Mouse (Mus musculus) heart, postnatal 0 days (tissue): ENCODE results near the gene Mrpl24. TPM values are rescaled to one million over a fixed set of nuclear protein-coding genes. Genes with fewer than 3 reads are reported as not detected.

Experiments
- ATAC-seq: fragments of 200-750 bp; cut with Nextera tagmentation; 2 replicates; pipeline ENCODE4 v1.8.0; 2017; ENCODE audit warnings: low read depth, moderate number of reproducible peaks, moderate library complexity; ENCODE audit not compliant: insufficient read depth
- DNase-seq: peaks from one replicate; pipeline ENCODE4 v3.0.0-alpha.2; 2016; ENCODE audit warnings: low spot score
- H3K27ac ChIP-seq: fragments of 300-500 bp; sonication (generic); 2 replicates; pipeline ENCODE4 v1.5.1; 2014; ENCODE audit warnings: low read depth, mild to moderate bottlenecking
- H3K27me3 ChIP-seq: fragments of 300-500 bp; sonication (generic); 2 replicates; pipeline ENCODE4 v1.6.1; 2014; ENCODE audit warnings: low read length, mixed read lengths; ENCODE audit not compliant: control insufficient read depth, insufficient read depth
- H3K36me3 ChIP-seq: fragments of 300-500 bp; sonication (generic); replicated peaks from 2 replicates; pipeline ENCODE4 v1.6.1; 2014; ENCODE audit warnings: low read length, mixed read lengths; ENCODE audit not compliant: control insufficient read depth, insufficient read depth
- H3K4me1 ChIP-seq: fragments of 300-500 bp; sonication (generic); 2 replicates; pipeline ENCODE4 v1.6.1; 2014; ENCODE audit warnings: antibody characterized with exemption; ENCODE audit not compliant: control insufficient read depth, insufficient read depth
- H3K4me2 ChIP-seq: fragments of 300-500 bp; sonication (generic); 2 replicates; pipeline ENCODE4 v1.6.1; 2014; ENCODE audit warnings: low read depth, mild to moderate bottlenecking, low read length, moderate library complexity
- H3K4me3 ChIP-seq: fragments of 300-500 bp; sonication (generic); 2 replicates; pipeline ENCODE4 v1.5.1; 2014; ENCODE audit warnings: low read depth, low read length
- H3K9ac ChIP-seq: fragments of 300-500 bp; sonication (generic); replicated peaks from 2 replicates; pipeline ENCODE4 v1.6.1; 2014; ENCODE audit warnings: low read depth, low read length, mixed read lengths
- H3K9me3 ChIP-seq: fragments of 300-500 bp; sonication (generic); replicated peaks from 2 replicates; pipeline ENCODE4 v1.6.1; 2016; ENCODE audit warnings: low read length; ENCODE audit not compliant: control insufficient read depth
- CTCF ChIP-seq: IDR thresholded peaks from 2 replicates; pipeline ENCODE4 v1.5.1; 2016; ENCODE audit warnings: antibody characterized with exemption, control low read depth, low read depth
- EP300 ChIP-seq: IDR thresholded peaks from 2 replicates; pipeline ENCODE4 v1.6.1; 2016; ENCODE audit warnings: antibody characterized with exemption, low read depth
- WGBS: fragments of 180-500 bp; shearing (Covaris S2); extraction: QIAGEN DNeasy Blood & Tissue Kit; methylation state at CpG from one replicate; pipeline ENCODE4 v1.1.7; 2014; 5-methylcytosine and 5-hydroxymethylcytosine counted together
- polyA plus RNA-seq: library from polyadenylated mRNA; unstranded; fragments of >200 nt; fragmentation: Nextera tagmentation; extraction: Ambion mirVana; gene quantifications from 2 replicates; pipeline ENCODE4 v1.2.1, GENCODE M21; 2015
- total RNA-seq: library from RNA; depleted of rRNA; stranded (reverse); fragments of >200 nt; gene quantifications from 2 replicates; pipeline ENCODE4 v1.2.3, GENCODE M21; 2014; ENCODE audit warnings: low replicate concordance

Mrpl24 gene
- total and polyA plus RNA-seq, 2 experiments from 2014 or later = 57.1 to 62.3 TPM

DNA sequence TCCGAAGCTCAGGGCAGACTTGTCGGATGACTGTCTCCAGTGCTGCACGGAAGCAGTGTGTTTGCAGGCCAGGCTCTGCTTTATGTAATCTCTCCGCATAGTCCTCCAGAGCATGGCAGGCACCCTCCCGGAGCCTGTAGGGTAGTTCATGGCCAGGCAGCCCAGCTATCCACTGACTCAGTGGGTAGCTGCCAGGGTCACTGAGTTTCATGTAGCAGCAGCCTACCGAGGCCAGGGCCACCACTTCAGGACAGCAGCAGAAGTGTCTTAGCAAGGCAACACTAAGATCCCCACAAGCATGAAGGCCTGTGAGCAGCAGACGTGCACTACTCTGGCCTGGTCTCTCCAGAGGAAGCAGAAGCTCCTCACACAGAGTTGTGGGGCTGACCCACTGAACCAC, 5.7 kb downstream of the Mrpl24 start:
- no peak for TF ChIP-seq EP300
- no peak for TF ChIP-seq CTCF
- Histone ChIP-seq H3K4me1 (peaks cover 10% of the 10 kb centered on the region), H3K36me3 (peaks cover 59% of the 10 kb centered on the region), H3K27ac (no peak overlapping the region), H3K4me3 (no peak overlapping the region), H3K9ac (no peak overlapping the region), H3K9me3 (no peaks in the 10 kb centered on the region), H3K4me2 (no peak overlapping the region), H3K27me3 (no peaks in the 10 kb centered on the region)
- WGBS = 79% methylated on average over 7 of the region's 7 CpGs
- DNase-seq (no peak), ATAC-seq (no peak)

DNA sequence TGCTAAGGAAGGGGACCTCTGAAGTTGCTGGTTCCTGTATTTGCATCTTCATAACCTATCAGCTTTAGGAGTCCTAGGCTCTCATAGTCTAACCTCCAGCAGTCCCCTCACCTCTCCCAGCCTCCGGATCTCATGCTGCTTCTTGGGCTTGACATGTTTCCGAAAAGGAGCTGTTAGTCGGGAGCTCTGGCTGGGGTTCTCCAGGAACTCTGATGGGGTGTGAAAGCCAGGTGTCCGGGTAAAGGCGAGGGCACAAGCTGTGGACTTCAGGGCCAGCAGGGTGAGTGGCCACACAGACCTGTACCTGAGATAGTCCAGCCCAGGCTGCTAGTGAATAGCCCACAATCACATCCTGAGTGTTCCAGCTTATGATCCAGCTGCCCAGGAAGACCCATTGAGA, 8.1 kb downstream of the Mrpl24 start:
- H3K9me3 ChIP-seq = no peaks in the 10 kb centered on the region
- no peaks in the 10 kb centered on the region for H3K27me3 ChIP-seq
- no peak overlapping the region for H3K4me2 ChIP-seq
- no peak overlapping the region for H3K4me3 ChIP-seq
- peaks cover 14% of the 10 kb centered on the region for H3K4me1 ChIP-seq
- ATAC-seq = no peak
- 91% methylated on average over 5 of the region's 5 CpGs for WGBS
- H3K27ac ChIP-seq = no peak overlapping the region
- no peak for TF ChIP-seq EP300
- no peak for TF ChIP-seq CTCF
- DNase-seq = no peak
- H3K36me3 ChIP-seq = peaks cover 61% of the 10 kb centered on the region
- H3K9ac ChIP-seq = no peak overlapping the region

DNA sequence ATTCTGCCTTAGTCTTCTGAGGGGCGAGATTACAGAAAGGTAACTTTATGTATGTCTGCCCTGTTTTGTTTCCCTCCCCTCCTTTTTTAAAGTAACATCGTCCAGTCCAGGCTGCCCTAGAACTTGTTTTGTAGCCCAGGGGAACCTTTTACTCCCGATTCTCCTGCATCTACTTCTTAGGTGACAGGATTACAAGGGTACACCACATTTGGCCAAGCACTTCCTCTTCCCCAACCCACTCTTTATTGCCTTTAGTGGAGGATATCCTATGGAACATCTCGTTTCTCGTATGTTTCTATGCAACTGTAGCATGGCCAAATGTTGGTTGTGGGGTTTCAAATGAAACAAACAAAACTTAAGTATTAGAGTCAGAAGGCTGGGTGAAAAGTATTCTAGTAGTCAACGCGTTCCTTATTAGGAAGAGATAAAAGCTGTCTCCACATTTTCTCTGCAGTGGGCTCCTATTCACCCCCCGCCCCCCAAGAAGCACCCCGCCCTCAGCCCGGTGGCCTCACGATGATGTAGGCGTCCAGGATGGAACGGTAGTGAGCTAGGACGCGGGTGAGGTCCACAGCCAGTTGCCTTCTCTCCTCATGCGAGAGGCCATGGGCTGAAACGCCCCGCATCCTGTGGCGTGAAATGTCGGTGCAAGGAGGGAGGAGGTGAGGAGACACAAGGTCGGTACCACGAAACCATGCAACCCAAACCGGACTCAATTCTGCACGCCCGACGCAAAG, 10.2 kb downstream of the Mrpl24 start:
- Histone ChIP-seq H3K36me3 (peaks cover 59% of the 10 kb centered on the region), H3K27ac (peak overlapping the region; percentile 90), H3K4me1 (peaks cover 14% of the 10 kb centered on the region), H3K27me3 (no peaks in the 10 kb centered on the region), H3K9ac (peak overlapping the region; percentile 92), H3K4me2 (peak overlapping the region; percentile 95), H3K9me3 (no peaks in the 10 kb centered on the region), H3K4me3 (peak overlapping the region; percentile 91)
- ATAC-seq (peak; percentile 14), DNase-seq (no peak)
- TF ChIP-seq EP300 (no peak), CTCF (no peak)
- WGBS = 4% methylated on average over 26 of the region's 26 CpGs

DNA sequence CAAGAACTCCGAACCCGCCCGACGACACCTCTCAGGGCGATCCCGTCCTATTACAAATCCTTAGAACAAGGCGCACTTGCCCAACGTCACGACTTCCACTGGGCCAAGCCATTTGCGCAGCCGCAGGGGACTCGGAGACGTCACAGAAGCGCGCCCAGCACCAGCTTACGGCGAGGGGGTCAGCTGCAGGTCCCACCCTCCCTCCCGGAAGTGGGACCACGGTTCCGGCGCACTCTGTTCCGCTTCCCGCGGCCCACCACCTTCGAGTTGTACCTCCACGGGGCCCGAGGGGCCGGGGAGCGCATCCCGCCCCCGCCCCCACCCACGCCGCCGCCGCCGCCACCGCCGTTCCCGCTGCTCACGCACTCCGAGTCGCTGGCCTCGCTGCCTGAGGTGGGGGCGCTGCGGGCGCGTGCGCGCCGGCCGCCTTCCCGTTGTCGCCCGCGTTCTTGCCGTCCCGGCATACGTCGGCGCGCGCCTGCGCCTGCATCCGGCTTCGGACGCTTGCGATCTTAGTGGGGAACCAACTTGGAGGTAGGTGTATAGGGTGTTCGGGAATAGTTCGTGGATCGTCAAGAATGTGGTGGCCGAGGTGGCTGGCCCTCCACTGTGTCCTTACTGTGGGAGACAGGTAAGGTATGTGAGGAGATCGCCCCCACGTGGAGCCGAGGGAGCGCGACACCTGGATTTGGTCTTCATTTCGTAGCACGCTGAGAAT, 10.9 kb downstream of the Mrpl24 start, which contains the start of the genes Isg20l2 and Rrnad1:
Gene Isg20l2, plus strand, starts transcription at position 237 of the 718 bp plus-strand sequence.
Gene Rrnad1, minus strand, starts transcription at position 640 of the 718 bp plus-strand sequence.
- TF ChIP-seq EP300 (no peak), CTCF (peak; percentile 69)
- Histone ChIP-seq H3K4me1 (peaks cover 14% of the 10 kb centered on the region), H3K9me3 (no peaks in the 10 kb centered on the region), H3K27me3 (no peaks in the 10 kb centered on the region), H3K4me3 (peak within 1 kb of the TSS; percentile 91), H3K9ac (peak within 1 kb of the TSS; percentile 92), H3K36me3 (peaks cover 57% of the 10 kb centered on the region), H3K4me2 (peak within 1 kb of the TSS; percentile 95), H3K27ac (peak within 1 kb of the TSS; percentile 90)
- DNase-seq (peak; percentile 94), ATAC-seq (peak; percentile 97)
- WGBS = under 1% methylated on average over 60 of the region's 78 CpGs

- no peaks in the 10 kb centered on the region for H3K9me3 ChIP-seq
- DNase-seq (no peak), ATAC-seq (no peak)
- H3K36me3 ChIP-seq = peaks cover 55% of the 10 kb centered on the region
- no peak overlapping the region for H3K27ac ChIP-seq
- no peak overlapping the region for H3K4me3 ChIP-seq
- H3K4me2 ChIP-seq = no peak overlapping the region
- H3K9ac ChIP-seq = no peak overlapping the region
- peaks cover 12% of the 10 kb centered on the region for H3K4me1 ChIP-seq
- no peak for TF ChIP-seq EP300
- TF ChIP-seq CTCF = no peak
- no peaks in the 10 kb centered on the region for H3K27me3 ChIP-seq
- 87% methylated on average over 5 of the region's 5 CpGs for WGBS
Measured at GRCm38 (mm10) chr3:87934026-87934425, 14.7 kb downstream of the Mrpl24 start.
